Mouse (Mus musculus): ENCODE data around the gene Minpp1. TPM values are rescaled to one million over a fixed set of nuclear protein-coding genes. Genes with fewer than 3 reads are reported as not detected.

Gene Minpp1
- polyA plus RNA-seq, 1 experiment from 2014 or later, result 74.4 TPM

DNA sequence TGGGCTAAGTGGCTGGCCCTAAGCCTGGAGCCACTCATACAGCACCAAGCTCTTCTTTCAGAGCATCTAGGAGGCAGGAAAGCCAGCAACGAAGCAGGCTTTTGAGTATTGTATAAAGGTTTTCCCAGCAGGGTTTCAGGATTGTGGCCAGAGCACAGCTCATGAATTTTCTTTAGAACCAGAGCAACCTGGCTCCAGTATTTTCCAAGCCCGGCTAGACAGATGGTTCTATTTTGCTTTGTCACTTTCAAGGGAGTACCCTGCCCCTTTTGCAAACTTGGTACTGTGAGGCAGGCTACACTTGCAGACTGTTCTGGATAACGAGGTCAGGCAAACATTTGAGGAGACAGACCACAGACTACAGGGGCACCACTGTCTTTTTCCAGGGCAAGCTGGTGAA lies 69.7 kb downstream of the Minpp1 start:
- no peak overlapping the region for H3K4me3 ChIP-seq (ENCODE audit: low read length)
- H3K4me1 ChIP-seq (ENCODE audit: insufficient read depth, low read length), result no peaks in the 10 kb centered on the region
- no peaks in the 10 kb centered on the region for H3K9me3 ChIP-seq (ENCODE audit: low read length)
- H3K4me2 ChIP-seq (replicated peaks; ENCODE audit: low read depth, low read length), result no peak overlapping the region
- no peaks in the 10 kb centered on the region for H3K27me3 ChIP-seq (ENCODE audit: insufficient read depth, low read length)
- H3K27ac ChIP-seq (ENCODE audit: low read length), result no peak overlapping the region
- H3K9ac ChIP-seq (replicated peaks; ENCODE audit: low read length), result no peak overlapping the region
- WGBS, result 38% methylated on average over 3 of the region's 3 CpGs
- ATAC-seq (ENCODE audit: low FRiP score, low TSS enrichment), result no peak
- H3K36me3 ChIP-seq (ENCODE audit: insufficient read depth, low read length), result no peaks in the 10 kb centered on the region

Other genes starting within 250 kb of the Minpp1 start
- 59.5 and 65.5 TPM in 2 replicates for gene Sgms1, start 96.1 kb upstream of the Minpp1 start, polyA plus RNA-seq (2015; fragmentation: Nextera tagmentation; extraction: Ambion mirVana)
- 97.9 and 161 TPM in 2 replicates for gene Rpl9-ps6, start 19.2 kb upstream of the Minpp1 start, polyA plus RNA-seq (2015; fragmentation: Nextera tagmentation; extraction: Ambion mirVana)
- gene Papss2, start 110.0 kb downstream of the Minpp1 start, polyA plus RNA-seq (2015; fragmentation: Nextera tagmentation; extraction: Ambion mirVana), result 17.0 and 20.8 TPM in 2 replicates

Data from kidney, embryonic 16.5 days (tissue).